Comparison of ENCODE assay signal across 9 mouse cellular contexts in genomic region chr11:108198592-108198991, GRCm38 (mm10).
"Had no signal": no experiment of that assay in that cellular context is flagged by ENCODE, and none has a peak within 500 bp of the region (broad histone marks: within the 10 kb centered on the region; RNA-seq: fewer than 3 reads in every experiment).

No protein-coding gene starts in this region.

- H3K36me3 ChIP-seq: midbrain, embryonic 12.5 days had no signal

- ATAC-seq: hindbrain, postnatal 0 days had no signal

- H3K9ac ChIP-seq: midbrain, embryonic 12.5 days had no signal

- H3K9me3 ChIP-seq: midbrain, embryonic 12.5 days had no signal

- DNase-seq: kidney, adult 9 months; kidney, postnatal 4 days; lung, adult 2 months; lung, postnatal 10 days; thymus, postnatal 36 days had no signal

- H3K4me3 ChIP-seq: layer of hippocampus, adult 2 months; midbrain, embryonic 12.5 days had no signal

- H3K27ac ChIP-seq: hindbrain, postnatal 0 days; kidney, postnatal 0 days; layer of hippocampus, adult 2 months; midbrain, embryonic 12.5 days had no signal

- H3K4me2 ChIP-seq: midbrain, embryonic 12.5 days had no signal
